16 mouse cellular contexts compared by ENCODE assay signal in genomic region chr11:32106647-32106985, GRCm38 (mm10).
A peak's percentile ranks its signal among the peaks of the same experiment; 100 is the strongest.
DNase-seq lines count a peak whose midpoint lies in the region; ATAC-seq lines count a peak whose summit lies in the region.
"Had no signal": no experiment of that assay in that cellular context is flagged by ENCODE, and none has a peak within 500 bp of the region (broad histone marks: within the 10 kb centered on the region; RNA-seq: fewer than 3 reads in every experiment).

No protein-coding gene starts in this region.

- DNase-seq in hindbrain, embryonic 10.5 days (ENCODE audit: low spot score): no peak
- DNase-seq in forebrain, embryonic 14.5 days (ENCODE audit: low spot score): no peak
- DNase-seq in kidney, adult 18-20 months: no peak
- no peak for DNase-seq in heart, adult 18-20 months
- DNase-seq in lung, postnatal 4 days: no peak
- DNase-seq: cerebellum, adult 8-10 months; gastrocnemius, postnatal 25 days; kidney, adult 11 months; layer of hippocampus, postnatal 36 days; left cerebral cortex, postnatal 4 days; lung, adult 18-20 months had no signal

- no peak overlapping the region for H3K4me2 ChIP-seq in hindbrain, embryonic 12.5 days (replicated peaks)
- H3K4me2 ChIP-seq in forebrain, embryonic 14.5 days (ENCODE audit: low read length): no peak overlapping the region
- no peak overlapping the region for H3K4me2 ChIP-seq in limb, embryonic 12.5 days
- H3K4me2 ChIP-seq in midbrain, embryonic 16.5 days (ENCODE audit: low read length): no peak overlapping the region
- H3K4me2 ChIP-seq: liver, embryonic 11.5 days had no signal

- H3K4me3 ChIP-seq in hindbrain, embryonic 12.5 days: no peak overlapping the region
- no peak overlapping the region for H3K4me3 ChIP-seq in hindbrain, embryonic 10.5 days
- no peak overlapping the region for H3K4me3 ChIP-seq in forebrain, embryonic 14.5 days (ENCODE audit: low read depth, low read length)
- no peak overlapping the region for H3K4me3 ChIP-seq in limb, embryonic 12.5 days (replicated peaks)
- H3K4me3 ChIP-seq in midbrain, embryonic 16.5 days (ENCODE audit: low read depth, low read length): no peak overlapping the region
- H3K4me3 ChIP-seq: heart, embryonic 10.5 days had no signal

- ATAC-seq in hindbrain, embryonic 12.5 days (ENCODE audit: low FRiP score): no peak
- ATAC-seq in forebrain, embryonic 14.5 days: no peak
- ATAC-seq in limb, embryonic 12.5 days (ENCODE audit: insufficient number of reproducible peaks, insufficient read depth, low FRiP score, low TSS enrichment, low read depth): no peak
- no peak for ATAC-seq in midbrain, embryonic 16.5 days

- 87% methylated on average over 4 of the region's 4 CpGs for WGBS in hindbrain, embryonic 12.5 days
- WGBS in hindbrain, embryonic 10.5 days: 84% methylated on average over 4 of the region's 4 CpGs
- WGBS in forebrain, embryonic 14.5 days: 88% methylated on average over 4 of the region's 4 CpGs
- WGBS in limb, embryonic 12.5 days: 76% methylated on average over 4 of the region's 4 CpGs
- 82% methylated on average over 4 of the region's 4 CpGs for WGBS in midbrain, embryonic 16.5 days

- no peaks in the 10 kb centered on the region for H3K9me3 ChIP-seq in hindbrain, embryonic 12.5 days (replicated peaks)
- H3K9me3 ChIP-seq in hindbrain, embryonic 10.5 days: no peaks in the 10 kb centered on the region
- H3K9me3 ChIP-seq in forebrain, embryonic 14.5 days (replicated peaks; ENCODE audit: control insufficient read depth, low read length): no peaks in the 10 kb centered on the region
- H3K9me3 ChIP-seq in limb, embryonic 12.5 days: no peaks in the 10 kb centered on the region
- no peaks in the 10 kb centered on the region for H3K9me3 ChIP-seq in midbrain, embryonic 16.5 days (replicated peaks; ENCODE audit: control insufficient read depth, low read length, poor library complexity, severe bottlenecking)
- H3K9me3 ChIP-seq: heart, embryonic 10.5 days had no signal

- H3K4me1 ChIP-seq in hindbrain, embryonic 12.5 days: peaks cover 30% of the 10 kb centered on the region
- peaks cover 48% of the 10 kb centered on the region for H3K4me1 ChIP-seq in hindbrain, embryonic 10.5 days (replicated peaks)
- peaks cover 36% of the 10 kb centered on the region for H3K4me1 ChIP-seq in forebrain, embryonic 14.5 days (ENCODE audit: control insufficient read depth, insufficient read depth, low read length)
- peaks cover 23% of the 10 kb centered on the region for H3K4me1 ChIP-seq in limb, embryonic 12.5 days (replicated peaks)
- peaks cover 27% of the 10 kb centered on the region for H3K4me1 ChIP-seq in midbrain, embryonic 16.5 days (ENCODE audit: control insufficient read depth, insufficient read depth, low read length)

- H3K36me3 ChIP-seq in hindbrain, embryonic 12.5 days: no peaks in the 10 kb centered on the region
- H3K36me3 ChIP-seq in hindbrain, embryonic 10.5 days: no peaks in the 10 kb centered on the region
- H3K36me3 ChIP-seq in forebrain, embryonic 14.5 days (ENCODE audit: control insufficient read depth, insufficient read depth, low read length): no peaks in the 10 kb centered on the region
- no peaks in the 10 kb centered on the region for H3K36me3 ChIP-seq in limb, embryonic 12.5 days
- H3K36me3 ChIP-seq in midbrain, embryonic 16.5 days (ENCODE audit: control insufficient read depth, insufficient read depth, low read length): no peaks in the 10 kb centered on the region
- H3K36me3 ChIP-seq: heart, embryonic 10.5 days had no signal

- peak overlapping the region; percentile 60 for H3K27ac ChIP-seq in hindbrain, embryonic 12.5 days
- no peak overlapping the region for H3K27ac ChIP-seq in hindbrain, embryonic 10.5 days
- peak overlapping the region; percentile 66 for H3K27ac ChIP-seq in forebrain, embryonic 14.5 days (ENCODE audit: low read depth, low read length)
- H3K27ac ChIP-seq in limb, embryonic 12.5 days: peak overlapping the region; percentile 70; the same call in 1 of the 2 replicates
- H3K27ac ChIP-seq in midbrain, embryonic 16.5 days (ENCODE audit: low read length): peak overlapping the region; percentile 65
- H3K27ac ChIP-seq: heart, embryonic 10.5 days had no signal

- H3K27me3 ChIP-seq in hindbrain, embryonic 12.5 days: no peaks in the 10 kb centered on the region
- peaks cover 3% of the 10 kb centered on the region; the same call in 1 of the 2 replicates for H3K27me3 ChIP-seq in hindbrain, embryonic 10.5 days (ENCODE audit: insufficient read depth, poor library complexity, severe bottlenecking)
- no peaks in the 10 kb centered on the region for H3K27me3 ChIP-seq in forebrain, embryonic 14.5 days (replicated peaks; ENCODE audit: control insufficient read depth, insufficient read depth, low read length)
- H3K27me3 ChIP-seq in limb, embryonic 12.5 days: peaks cover 8% of the 10 kb centered on the region; the same call in 1 of the 2 replicates
- H3K27me3 ChIP-seq in midbrain, embryonic 16.5 days (ENCODE audit: control insufficient read depth, insufficient read depth, low read depth, low read length): no peaks in the 10 kb centered on the region

- no peak overlapping the region for H3K9ac ChIP-seq in hindbrain, embryonic 12.5 days
- no peak overlapping the region for H3K9ac ChIP-seq in forebrain, embryonic 14.5 days (ENCODE audit: low read length)
- H3K9ac ChIP-seq in limb, embryonic 12.5 days (replicated peaks): no peak overlapping the region
- no peak overlapping the region for H3K9ac ChIP-seq in midbrain, embryonic 16.5 days (ENCODE audit: low read depth, low read length)
